Mouse (Mus musculus): ENCODE measurements around the gene Psmd9.

DNA sequence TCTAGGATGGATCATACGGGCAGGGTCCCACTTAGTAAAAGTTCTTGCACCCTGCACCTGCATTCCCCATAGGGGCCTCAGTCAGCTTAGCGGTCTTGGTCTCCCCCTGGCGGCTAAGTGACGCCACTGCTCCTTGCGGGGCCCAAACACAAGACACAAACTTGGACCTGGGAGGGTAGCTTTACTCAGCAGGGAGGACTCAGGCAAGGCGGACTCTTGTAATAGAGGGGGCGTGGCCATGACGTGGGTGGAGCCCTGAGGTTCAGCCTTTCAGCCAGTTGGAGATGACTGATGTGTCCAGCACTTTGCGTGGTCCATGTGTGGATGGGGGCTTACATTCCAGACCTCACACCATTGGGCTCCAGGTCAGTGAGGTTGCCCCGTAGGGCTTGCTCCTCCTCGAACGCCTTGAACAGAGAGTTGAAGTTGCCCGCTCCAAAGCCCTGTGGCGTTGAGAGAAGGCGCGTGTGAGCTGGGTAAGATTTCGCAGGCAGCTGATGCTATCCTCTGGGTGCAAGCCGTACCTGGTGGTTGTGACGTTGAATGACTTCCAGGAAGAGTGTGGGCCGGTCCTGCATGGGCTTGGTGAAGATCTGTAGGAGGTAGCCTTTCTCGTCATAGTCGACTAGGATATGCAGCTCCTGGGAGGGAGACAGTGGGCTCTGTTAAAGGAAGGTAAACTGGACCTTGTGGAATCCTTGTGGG, 2.6 kb downstream of the Psmd9 start:
- TF ChIP-seq CTCF (IDR thresholded peaks at IDR 0.05; ENCODE audit: low read depth, low read length) (peak; percentile 94), GATA1 (IDR thresholded peaks at IDR 0.05; ENCODE audit: borderline replicate concordance, low read length) (no peak), POLR2AphosphoS5 (IDR thresholded peaks at IDR 0.05; ENCODE audit: insufficient replicate concordance, low read depth, low read length) (no peak), TAL1 (conservative IDR thresholded peaks at IDR 0.05; ENCODE audit: low read depth, low read length) (no peak), GATA2 (IDR thresholded peaks at IDR 0.05; ENCODE audit: borderline replicate concordance, low read depth, low read length) (no peak)
